Mouse (Mus musculus) thymus, postnatal 4 days (tissue): ENCODE measurements at regions not wholly inside any gene's neighbourhood (a gene's known extent, or its start where the extent isn't known, plus 50 kb on each side); places are given as distances from the start of the nearest gene placed in this dataset.

Experiments
- DNase-seq: peaks from one replicate; pipeline ENCODE4 v3.0.0; 2021

DNA sequence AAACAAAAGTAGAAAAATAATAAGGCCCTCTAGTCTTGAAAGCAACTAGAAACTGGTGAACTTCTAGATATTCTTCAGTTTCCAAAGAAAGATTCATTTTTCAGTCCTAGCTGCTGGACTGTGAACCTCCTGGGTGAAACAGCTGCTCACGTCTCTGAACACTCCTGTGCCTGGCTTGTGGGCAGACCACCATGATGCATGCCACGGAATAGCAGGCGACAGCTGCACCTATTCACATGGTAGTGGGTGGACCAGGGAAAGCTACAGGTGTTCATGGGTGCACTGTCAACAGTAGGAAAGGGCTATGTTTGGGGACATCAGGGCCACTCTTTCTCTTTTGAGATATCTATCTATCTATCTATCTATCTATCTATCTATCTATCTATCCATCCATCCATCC, 203.7 kb downstream of the Fndc1 start:
- DNase-seq: no peak

DNA sequence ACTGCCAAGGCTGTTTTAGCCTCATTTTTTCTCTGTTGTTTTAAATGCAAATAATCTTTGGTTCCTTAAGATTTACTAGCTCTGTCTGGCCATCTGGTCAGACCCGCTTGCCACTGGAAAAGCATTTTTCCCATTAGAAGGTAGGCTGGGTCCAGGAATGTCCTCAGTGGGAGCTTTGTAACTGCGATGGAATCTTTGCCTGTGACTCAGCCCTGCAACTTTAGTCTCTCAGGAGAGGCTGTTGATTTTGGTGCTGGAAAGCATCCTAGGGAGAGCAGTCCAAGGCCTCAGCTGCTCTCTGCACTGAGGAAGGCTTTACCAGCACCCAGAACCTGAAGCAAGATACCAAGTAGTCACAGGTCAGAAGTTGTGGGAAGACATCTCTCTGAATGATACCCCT, 205.8 kb downstream of the Fndc1 start:
- no peak for DNase-seq

DNA sequence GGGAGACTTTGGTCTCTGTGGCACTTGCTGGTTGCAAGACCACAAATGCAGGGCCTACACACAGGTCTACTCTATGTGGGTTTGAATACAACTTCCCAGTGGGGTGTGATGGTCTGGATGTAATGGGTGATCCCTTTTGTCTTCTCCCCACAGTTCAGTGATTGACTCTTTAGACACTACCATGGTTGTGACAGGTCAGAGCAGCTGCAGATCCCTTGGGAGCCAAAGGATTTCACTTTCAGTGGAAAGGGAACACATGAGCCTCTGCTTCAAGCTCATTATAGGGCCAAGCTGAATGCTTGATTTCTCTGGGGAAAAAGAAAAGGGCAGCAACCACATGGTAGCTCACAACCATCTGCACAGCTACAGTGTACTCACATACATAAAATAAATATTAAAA, 206.9 kb downstream of the Fndc1 start:
- DNase-seq: no peak

DNA sequence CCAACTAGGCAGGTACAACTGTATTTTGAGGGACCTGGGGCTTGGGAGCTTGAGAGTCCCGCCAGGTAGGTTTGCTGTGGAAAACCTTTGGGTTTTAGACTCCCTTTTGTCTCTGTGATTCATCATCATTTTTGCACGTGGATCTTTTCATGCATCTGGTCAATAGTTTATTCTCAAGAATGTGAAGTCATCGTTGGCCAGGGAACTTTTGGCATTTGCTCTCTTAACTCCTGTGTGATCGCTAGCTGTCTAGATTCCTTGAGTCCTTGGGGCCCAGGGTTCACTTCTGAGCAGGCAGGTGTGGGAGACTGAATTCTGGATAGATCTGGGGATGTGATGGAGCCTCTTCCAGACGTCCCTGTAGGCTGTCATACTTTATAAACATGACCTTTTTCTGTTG, 207.5 kb downstream of the Fndc1 start:
- DNase-seq: no peak

DNA sequence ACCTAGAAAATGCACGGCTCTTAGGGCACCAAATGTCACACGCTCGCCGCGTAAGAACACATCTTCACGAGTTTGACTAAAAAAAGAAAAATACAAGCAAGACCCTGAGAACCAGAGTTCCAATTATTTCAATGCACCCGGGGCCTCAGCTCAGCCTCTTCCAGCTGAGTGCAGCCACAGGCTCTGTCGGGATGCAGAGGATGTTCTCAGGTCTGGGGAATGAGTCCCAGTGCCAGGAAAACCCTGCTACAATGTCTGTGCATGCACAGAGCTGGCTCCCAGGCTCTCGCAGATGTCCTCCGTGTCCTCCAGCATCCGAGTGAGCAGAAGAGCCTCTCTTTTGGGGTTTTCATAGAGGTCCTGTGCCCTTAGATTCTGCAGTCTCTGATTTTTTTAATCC, 219.1 kb downstream of the Fndc1 start:
- no peak for DNase-seq

DNA sequence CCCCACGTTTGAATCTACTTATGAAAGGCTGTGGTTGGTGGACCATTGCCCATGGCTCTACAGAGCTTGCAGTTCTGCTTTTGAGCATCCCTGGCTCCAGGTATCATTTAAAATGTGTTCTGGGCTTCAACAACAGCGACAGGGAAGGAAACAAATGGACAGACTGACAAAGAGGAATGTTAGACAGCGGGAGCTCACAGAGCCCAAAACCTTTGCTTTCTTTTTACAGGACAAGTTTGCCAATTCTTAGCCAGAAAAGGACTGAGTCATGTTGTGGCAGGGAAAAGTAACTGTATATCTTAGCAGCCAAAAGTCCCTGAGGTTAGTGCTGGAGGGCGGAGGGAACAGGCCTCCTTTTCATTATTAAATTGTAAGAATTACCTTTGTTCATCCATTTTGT, 219.7 kb downstream of the Fndc1 start:
- DNase-seq: no peak

DNA sequence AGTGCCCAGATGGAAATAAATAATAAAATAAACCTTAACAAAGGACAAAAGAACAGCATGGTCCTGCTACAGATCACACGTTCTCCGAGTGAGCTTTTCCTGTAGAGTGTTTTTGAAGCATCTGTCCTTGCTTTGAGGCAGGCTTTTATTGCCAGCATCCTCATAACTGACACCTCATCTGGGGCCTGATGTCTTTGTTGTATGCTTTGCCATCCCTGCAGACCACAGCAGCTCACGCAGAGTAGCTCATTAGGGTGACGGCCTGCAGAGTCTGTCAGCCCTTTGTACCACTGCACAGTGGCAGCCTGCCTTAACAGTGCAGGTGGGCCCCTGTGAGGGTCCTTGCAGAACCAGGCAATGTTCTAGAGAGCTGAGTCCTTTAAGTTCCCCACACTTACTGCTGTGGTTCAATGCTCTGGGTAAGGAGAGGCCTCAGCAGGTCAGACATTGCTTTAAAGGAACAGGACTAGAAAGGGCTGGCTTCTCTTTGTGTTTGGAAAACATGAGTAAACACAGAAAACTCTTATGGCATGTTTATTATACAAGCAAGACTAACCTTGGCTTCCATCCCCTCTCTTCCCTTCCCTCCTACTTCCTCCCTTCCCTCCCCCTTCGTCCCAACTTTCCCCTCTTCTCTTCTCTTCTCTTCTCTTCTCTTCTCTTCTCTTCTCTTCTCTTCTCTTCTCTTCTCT, 219.7 kb upstream of the Unc93a2 start:
- DNase-seq: no peak

DNA sequence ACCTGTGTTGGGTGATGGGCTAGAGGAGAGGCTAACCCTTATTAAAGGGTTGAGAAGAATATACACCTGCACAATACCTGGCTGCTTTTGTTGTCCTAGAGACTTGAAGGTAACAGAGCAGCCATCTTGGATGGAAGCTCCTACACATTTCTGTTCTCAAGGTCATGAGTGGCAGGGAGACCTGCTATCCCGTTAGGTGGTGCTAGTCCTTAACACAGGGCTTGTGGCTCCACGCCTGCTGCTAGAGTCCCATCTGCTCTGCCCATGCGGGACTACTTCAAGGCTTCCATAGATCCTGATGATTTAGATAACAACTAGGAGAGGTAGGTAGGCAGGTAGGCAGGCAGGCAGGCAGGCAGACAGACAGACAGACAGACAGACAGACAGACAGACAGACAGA, 218.8 kb upstream of the Unc93a2 start:
- DNase-seq: no peak

DNA sequence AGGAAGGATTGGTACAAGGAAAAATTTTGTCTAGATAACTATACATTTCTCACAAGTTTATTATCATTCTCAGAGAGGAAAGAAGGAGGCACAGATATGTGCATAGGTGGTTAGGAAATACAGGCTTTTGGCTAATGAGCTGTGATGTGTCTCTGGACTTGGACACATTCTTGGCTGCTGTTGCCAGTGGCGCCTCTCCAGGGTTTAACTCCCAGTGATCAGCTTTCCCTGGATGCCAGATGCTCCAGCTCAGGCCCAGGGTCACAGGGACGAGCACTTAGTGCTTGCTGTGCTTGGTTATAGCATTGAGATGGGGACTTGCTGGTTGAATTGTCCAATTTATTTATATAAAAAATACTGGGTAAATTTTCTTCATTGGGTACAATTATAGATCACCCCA, 215.3 kb upstream of the Unc93a2 start:
- no peak for DNase-seq

DNA sequence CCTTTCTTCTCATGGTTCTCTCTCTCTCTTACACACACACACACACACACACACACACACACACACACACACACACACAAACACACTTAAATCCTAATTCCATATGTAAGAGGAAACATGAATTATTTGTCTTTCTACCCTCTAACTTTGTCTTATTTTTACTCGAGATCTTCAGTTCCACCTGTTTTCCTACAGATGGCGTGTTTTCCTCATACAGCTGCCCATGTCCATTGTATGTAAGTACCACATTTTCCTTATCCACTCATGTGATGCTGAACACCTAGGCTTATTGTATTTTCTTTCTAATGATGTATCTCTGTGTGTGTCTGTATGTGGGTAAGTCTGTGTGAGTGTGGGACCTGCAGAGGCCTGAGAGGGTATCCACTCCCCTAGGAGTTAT, 212.2 kb upstream of the Unc93a2 start:
- no peak for DNase-seq

DNA sequence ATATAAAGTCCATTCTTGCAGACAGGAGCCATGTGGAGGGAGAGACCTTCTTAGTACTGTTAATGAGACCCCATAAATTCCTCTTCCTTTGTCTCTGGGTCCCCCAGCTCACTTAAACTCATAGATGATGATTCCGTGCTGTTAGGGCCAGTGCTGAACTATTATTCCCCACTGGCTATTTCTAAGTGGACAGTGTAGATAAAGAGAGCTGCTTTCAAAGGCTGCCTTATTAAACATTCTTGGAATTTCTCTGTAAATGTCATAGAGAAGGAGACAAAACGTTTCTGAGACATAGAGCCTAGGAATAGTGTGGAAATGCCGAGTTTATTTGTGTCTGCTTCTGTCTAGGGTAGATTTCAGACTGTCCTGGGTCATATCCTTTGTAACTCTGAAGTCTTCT, 209.5 kb upstream of the Unc93a2 start:
- DNase-seq: no peak

DNA sequence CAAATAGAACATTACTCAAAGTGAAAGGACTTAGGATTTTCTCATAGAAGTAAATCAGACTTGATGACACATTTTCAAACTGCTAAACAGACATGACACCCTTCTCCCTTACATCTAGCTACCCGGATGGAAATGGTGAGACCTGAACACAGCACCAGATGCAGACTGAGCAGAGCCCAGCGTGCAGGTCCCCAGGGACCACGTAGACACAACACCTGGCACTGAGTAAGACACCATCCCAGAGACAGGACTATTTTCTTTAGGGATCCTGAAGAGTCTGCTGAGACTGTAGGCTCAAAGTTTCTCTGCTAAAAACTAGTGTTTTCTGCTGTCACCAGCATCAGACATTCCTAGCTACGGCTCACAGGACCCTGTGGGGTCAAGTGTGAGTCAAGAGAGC, 207.2 kb upstream of the Unc93a2 start:
- no peak for DNase-seq

DNA sequence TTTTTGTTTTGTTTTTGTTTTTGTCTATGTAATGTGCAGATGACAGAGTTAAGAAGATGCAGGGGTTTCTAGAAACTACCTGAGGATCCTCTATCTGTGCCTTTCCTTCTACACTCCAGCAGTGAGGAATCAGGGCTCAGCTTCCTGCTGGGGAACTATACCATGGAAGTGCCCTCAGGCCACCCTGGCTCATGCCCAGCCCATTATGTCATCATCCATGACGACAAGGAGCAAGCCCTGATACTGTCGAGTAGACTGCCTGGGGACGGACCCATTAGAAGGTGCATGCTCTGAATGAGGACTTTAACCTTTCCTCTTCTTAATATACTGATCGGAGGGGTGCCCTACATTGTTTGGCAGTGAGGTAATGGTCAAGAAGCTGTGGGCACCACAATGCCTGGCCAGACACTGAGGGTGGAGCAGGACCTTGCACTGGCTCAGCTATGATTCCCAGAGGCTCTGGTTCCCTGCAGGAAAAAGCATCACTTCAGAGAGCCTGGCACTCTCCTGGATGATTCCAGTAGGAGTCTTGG, 197.7 kb upstream of the Unc93a2 start:
- no peak for DNase-seq

DNA sequence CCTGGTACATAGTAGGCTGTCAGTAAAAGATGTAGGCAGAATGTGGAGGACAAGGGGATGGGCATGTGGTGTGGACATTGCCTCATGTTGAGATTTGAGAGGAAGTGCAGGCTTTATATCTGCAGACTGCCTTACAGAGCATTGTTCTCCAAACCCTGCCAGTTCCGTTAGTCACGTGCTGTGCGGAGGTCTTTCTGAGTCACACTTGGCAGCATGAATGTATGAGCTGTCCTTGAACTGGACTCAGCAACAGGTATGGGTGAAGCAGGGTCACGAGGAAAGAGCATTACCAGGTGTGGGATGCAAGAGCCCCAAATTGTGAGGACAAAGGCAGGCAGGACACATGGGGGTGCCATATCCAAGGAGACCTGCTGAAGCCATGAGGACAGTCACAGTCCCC, 193.8 kb upstream of the Unc93a2 start:
- DNase-seq: no peak

DNA sequence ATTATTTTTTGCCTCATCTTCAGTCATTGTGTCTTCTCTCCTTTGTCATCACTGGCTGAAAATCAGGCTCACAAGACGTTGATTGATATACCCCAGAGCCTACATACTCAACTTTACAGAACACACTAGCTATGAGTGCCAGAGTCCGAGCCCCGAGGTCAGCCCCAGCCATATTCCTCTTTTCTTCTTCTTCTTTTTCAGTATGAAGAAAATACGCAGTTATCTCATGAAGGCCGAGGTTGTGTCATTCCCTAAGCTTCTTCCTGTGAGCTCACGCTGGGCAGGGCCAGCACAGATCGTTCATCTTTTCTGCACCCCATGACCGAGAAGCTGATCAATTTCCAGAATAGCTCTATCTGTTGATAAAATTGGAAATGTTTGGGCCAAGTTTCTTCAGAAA, 192.7 kb upstream of the Unc93a2 start:
- DNase-seq: no peak

DNA sequence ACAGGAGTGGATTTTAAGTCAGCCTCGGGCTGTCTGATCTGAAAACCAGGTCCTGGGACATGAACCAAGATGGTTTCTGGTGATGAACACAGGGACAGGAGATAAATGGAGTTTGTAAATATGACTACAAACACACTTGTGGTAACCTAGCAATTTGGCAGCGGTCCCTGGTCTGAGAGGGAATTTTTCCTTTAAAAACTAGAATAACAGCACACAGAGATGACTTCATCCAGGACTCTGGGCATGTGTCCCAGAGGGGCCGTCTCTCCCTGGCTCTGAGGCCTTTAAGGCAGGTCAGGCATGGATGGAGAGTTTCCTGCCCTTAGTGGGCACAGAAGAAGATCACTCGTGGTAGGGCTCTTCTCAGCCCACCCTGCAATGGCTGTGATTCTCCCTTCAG, 192.0 kb upstream of the Unc93a2 start:
- DNase-seq: no peak

DNA sequence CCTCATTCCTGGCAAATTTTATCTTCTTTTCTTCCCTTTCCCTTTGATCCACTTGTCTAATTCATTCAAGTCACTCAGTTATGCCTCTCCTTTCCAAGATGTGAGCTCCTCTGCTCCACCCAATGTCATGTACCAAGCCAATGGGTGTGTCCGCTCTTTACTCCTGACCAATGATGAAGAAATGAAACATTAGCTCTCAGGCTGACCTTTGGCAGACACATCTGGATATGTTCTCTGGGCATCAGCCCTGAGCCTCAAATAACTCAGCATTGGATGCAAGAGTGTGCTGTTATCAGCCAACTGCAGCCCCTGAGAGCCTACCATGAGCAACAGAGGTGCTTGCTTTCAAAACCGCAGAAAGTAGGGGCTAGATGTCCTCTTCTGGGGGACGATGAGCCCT, 186.2 kb upstream of the Unc93a2 start:
- no peak for DNase-seq

DNA sequence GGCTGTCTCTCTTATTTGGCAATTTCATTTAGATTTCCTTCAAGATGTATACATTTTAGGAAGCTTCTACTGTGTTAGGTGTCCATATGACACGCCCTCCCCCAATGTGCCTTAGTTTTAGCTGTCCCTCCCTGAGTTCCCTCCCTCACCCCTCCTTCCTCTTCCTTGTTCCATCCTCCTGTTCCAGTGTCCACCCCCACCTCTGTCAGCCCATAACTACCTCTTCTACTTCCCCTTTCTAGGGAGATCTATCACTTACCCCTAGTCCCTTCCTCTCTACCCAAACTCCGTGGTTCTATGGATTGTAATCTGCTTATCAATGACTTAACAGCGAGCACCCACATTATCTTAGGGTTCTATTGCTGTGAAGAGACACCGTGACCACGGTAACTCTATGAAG, 183.2 kb upstream of the Unc93a2 start:
- DNase-seq: no peak

DNA sequence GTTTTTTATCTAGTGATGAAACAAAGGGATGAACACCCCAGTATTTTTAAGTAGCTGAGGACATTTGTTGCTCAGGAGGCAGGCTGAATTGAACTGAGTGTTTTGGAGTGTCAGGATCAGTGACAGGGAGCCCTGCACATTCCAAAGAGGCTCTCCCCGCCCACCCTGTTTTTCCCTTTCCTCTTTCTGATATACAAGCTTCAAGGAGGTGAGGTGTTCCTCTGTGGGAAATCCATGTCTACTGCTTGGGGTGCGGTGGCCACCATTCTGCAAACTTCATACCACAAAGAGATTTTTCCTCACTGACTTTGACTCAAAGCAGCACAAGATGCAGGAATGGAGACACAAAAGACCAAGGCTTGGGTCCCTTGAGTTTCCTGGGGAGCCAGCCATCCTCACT, 180.5 kb upstream of the Unc93a2 start:
- DNase-seq: no peak

DNA sequence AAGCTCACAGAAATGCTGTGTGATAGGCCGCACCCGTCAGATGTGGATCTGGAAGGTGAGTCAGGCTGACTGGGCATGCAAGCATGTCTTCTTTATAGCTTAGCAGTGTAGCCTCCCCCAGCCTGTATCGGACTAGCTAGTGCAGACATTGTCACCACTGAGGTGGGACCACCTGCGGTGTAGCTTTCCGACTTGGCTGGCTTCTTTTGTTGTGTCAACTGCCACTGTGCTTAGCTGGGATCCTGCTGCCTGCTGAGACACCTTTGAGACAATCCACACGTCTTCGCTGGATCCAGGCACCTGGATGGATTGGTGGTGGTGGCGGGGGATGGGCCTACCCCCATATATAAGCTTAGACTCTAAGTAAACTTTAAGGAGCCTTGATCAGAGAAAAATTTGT, 177.7 kb upstream of the Unc93a2 start:
- DNase-seq: no peak

DNA sequence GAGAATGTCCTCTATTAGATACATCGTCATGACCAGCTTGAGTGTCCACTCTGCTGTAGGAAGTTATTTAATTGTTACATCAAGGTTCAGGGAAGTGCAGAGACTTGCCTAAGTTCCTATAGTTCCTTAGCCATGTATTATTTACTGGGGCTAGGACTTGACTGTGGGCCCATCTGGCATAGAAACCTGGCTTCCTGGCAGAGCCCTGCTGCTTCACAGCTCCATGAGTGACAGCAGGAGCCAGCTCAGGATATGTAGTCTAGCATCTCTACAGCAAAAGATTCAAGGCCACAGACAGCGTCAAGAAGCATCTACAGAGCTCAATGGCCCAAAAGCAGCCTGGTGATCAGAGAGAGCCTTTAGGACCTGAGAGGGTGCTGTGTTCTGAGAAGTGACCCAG, 163.2 kb upstream of the Unc93a2 start:
- no peak for DNase-seq

DNA sequence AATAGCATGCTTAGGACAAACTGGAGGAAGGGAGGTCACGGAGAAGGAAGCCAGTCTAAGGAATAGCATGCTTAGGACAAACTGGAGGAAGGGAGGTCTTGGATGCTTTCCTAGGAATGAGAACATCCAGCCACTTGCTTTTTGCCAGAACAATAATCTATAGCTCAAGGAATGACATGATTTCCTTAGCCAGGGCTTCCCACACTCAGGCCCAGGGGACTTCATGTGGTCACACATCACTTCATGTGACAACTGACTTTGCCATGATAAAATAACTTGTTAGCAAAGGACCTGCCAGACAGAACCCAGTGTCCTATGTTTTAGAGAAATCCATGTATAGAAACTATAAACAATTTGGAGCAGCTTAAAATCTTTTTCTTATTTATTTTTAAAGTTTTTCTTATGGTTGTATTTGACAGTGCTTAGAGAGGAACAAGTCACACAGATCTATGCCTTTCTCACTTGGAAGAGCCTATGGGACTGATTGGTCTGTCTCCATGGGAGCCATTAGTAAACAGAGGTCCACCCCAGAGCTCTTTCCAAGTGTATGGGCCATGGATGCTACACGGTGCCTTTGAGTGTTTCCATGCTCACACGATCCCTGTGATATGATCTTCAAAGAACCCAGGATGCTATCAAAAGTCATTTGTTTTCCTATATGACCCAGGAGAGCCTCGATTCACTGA, 153.3 kb upstream of the Unc93a2 start:
- no peak for DNase-seq

DNA sequence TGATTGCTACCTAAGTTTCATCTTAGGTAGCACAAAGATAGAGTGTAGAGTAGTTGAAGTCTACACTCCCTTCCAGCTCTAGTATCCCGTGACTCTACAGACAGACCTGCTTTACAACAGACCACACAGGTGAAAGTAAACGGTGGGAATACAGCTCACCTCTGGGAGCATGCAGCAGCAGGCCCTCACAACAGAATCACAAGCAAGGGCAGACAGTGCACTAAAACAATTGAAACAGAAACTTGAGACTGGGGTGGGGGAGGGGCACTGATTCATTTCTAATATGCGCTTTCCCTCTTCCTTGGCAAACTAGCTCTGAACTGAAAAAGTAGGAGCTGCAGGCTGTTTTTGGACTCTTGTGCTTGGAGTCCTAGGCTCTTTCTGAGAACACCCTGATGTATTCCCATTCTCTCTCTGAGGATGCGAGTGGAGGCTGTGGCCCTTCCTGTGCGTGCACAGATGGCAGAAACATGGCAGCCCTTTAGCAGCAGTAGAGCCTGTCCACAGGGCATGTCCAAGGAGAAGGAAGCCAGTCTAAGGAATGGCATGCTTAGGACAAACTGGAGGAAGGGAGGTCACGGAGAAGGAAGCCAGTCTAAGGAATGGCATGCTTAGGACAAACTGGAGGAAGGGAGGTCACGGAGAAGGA, 152.5 kb upstream of the Unc93a2 start:
- DNase-seq: no peak

DNA sequence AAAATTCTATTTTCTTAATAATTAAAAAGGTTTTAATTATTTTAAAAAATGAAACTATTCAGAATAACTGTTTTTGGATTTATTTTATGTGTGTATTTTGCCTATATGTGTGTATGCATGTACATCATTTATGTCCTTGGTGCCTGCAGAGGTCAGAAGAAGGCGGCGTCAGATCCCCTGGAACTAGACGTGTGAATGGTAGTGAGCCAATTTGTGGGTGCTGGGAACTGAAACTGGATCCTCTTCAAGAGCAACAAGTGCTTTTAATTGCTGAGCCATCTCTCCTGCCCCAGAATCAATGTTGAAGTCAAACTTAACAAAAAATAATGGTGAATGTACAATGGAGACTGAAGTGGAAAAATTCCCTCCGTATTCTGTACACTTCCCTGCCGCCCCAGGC, 151.9 kb upstream of the Unc93a2 start:
- DNase-seq: no peak
